Mouse (Mus musculus) brain, embryonic 18.5 days (tissue): Measurements from ENCODE around the gene Gtdc1.

Source experiments
- DNase-seq: peaks from one replicate; pipeline ENCODE4 v3.0.0-alpha.2; 2012; ENCODE audit warnings: low read depth, low spot score

Gtdc1 gene

DNA sequence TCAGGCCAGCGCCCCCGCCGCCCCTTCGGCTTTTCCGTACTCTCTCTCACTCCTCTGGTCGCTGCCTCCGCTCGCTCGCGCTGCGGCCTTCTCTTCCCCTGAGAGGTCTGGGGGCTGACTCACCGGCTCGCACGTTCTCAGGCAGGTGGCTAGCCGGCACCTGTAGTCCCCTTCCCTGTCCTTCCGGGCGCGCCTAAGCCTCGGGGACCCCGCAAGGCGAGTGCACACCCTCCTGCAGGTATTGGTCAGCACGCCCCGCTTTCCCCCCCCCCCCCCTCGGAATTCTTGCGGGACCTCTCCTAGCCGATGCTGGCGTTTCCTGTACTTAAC, at the start of gene Gtdc1:
Gene Gtdc1 (minus strand): TSS at position 176 of the 330 bp plus-strand sequence.
- DNase-seq, result no peak

DNA sequence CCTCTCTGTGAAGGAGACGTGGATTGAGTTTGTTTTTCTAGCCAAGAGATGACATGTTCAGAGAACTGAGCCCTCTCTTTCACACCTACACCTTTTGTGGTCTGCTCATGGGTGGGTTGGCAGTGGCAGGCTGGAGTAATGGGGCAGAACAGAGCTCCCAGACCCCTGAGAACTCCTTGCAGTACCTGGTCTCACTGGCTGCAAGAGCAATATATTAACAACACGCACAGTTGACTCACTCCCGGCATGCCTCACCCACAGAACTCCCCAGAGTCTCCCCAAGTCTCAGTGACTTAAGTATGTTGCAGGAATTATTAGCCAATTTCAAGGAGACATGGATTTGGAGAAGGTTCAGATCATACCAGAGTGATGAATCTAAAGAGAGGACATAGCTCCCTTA, 49.6 kb upstream of the Gtdc1 start:
- DNase-seq, result no peak

- DNase-seq, result no peak
Observed at GRCm38 (mm10) chr2:44976484-44976883, 49.0 kb upstream of the Gtdc1 start.

DNA sequence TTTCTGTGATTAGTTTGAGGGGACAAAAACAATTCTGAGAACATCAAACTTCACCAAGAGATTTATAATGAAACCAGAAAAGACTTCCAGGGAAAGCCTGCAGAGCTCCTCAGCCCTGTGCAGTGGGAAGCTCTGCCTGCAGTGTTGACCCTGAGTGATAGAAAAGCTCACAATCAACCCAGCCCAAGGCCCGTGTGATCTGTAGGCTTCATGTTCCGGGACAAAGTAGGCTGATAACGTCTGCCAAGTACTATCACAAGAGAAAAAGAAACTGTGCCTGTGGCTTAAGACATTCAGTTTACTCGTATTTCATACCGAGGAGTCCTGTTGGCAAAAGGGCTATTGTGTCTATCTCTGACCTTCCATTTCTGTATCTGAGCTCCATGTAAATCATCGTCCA, 46.4 kb upstream of the Gtdc1 start:
- no peak for DNase-seq

DNA sequence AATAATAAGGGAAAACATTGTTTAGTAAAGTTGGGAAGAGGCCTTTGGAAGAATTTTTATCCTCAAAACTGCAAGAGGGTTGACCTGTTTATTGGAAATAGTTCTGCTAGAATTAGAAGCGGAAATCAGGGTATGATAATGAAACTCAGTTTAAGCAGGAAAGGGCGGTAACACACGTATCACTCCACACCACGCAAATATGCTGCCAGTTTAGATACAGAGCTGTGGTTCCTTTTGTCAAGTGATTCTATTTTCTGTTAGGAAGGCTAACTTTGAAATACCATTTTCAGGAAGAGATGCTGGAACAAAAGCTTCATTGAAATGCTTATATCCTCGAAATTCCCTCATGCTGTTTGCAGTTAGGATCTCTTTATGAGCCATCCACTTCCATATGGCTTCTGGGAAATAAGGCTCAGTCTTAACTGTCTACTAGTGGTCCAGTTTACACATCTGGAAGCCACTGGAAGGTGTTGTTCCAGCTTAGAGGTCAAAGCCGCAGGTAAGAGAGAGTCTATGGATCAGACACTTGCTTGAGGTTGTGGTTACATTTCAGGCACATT, 42.7 kb upstream of the Gtdc1 start:
- DNase-seq, result no peak

GRCm38 (mm10) chr2:44969640-44970039, 42.2 kb upstream of the Gtdc1 start:
- no peak for DNase-seq

- DNase-seq, result no peak
Observed at GRCm38 (mm10) chr2:44969226-44969625, 41.8 kb upstream of the Gtdc1 start.

DNA sequence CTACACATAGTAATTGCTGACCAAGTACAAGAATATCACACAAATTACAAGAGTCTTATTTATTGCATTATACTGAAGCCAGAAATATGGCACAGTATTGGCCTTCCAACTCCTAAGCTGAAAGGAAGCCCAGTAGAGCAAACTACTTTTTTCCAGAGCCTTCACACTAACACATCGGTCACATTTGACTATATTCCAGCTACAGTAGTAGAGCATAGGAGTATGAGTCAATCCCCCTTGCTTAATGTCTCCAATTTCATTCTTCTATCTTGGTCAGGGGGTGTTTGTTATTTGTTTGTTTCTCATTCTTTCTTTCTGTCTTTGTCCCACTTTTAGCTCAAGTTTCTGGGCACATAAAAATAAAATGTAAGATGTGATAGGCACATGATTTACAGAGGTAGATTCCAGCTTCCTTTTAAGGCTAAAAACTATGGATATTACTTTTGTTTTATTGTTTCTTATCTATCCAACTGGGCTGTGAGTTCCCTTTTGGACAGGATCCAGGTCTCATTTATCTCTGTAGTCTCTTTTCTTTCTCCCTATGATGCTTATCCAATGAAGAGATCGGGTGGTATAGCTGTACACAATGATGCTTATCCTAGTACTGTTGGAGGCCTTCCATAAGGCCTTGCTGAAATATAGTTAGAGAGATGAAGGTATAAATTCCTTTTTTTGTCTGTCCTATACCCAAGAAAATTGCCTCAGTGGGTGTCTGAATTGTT, 38.5 kb upstream of the Gtdc1 start:
- DNase-seq, result no peak

- no peak for DNase-seq
Observed at GRCm38 (mm10) chr2:44962620-44963019, 35.2 kb upstream of the Gtdc1 start.

GRCm38 (mm10) chr2:44961192-44961591, 33.7 kb upstream of the Gtdc1 start:
- no peak for DNase-seq

GRCm38 (mm10) chr2:44960561-44960960, 33.1 kb upstream of the Gtdc1 start:
- no peak for DNase-seq

GRCm38 (mm10) chr2:44957329-44957797, 29.9 kb upstream of the Gtdc1 start:
- no peak for DNase-seq

- DNase-seq, result no peak
Observed at GRCm38 (mm10) chr2:44956232-44956631, 28.8 kb upstream of the Gtdc1 start.

DNA sequence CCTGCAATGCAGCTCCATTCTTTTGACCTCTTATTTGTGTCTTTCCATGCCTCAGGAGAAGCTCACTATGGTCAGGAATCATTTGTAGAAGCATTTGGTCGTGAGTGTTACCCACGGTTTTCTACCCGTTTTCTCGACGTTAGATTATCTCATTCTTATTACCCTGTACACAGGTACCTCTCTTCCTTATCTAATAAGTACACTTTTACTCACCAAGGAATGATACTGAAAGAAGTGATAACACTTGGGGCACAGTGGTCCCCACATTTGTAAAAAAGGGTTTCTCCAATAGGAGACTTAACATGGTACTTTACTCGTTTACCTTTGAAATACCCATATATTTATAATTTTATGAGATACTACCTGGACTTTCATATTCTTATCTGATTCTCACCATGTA, 28.0 kb upstream of the Gtdc1 start:
- no peak for DNase-seq

- no peak for DNase-seq
Observed at GRCm38 (mm10) chr2:44954180-44954579, 26.7 kb upstream of the Gtdc1 start.

GRCm38 (mm10) chr2:44952830-44953422, 25.5 kb upstream of the Gtdc1 start:
- DNase-seq, result no peak

DNA sequence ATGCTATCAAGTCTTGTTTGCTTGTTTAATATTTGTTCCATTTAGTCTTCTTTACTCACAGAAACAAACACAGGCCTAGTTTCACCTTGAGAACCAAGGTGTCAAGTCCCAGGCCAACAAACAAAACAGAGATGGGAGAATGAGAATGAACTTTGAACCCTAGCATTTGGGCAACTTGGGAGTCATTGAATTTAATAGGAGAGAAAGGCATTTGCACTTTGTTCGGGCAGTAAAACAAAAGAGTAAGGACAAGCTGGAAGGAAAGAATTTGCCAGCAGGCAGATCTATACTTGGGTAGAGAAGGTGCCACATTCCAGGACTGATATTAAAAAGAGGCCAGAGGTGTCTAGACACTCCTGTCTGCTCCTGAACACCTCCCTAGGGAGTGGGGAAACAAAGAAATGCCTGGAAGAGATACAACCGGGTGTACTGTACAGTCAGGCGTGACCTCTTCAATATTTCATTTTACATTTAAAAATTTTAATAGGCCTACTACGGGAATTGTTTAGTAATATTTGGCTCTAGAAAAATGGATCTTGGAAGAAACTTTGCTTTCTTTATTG, 24.3 kb upstream of the Gtdc1 start:
- no peak for DNase-seq

DNA sequence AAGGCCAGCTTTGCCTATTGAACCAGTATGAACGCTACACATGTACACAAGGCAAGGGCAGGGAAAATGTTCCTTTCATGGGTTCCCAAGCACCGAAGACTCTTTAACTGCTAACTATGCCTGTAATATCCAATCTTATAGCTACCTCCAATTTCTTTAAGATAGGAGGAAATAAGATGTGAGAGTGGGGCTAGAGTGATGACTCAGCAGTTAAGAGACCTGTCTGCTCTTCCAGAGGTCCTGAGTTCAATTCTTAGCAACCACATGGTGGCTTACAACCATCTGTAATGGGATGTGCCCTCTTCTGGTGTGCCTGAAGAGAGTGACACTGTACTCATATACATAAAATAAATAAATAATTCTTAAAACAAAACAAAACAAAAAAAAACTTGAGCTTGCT, 17.2 kb upstream of the Gtdc1 start:
- DNase-seq, result no peak

GRCm38 (mm10) chr2:44930951-44931350, 3.5 kb upstream of the Gtdc1 start:
- DNase-seq, result no peak

DNA sequence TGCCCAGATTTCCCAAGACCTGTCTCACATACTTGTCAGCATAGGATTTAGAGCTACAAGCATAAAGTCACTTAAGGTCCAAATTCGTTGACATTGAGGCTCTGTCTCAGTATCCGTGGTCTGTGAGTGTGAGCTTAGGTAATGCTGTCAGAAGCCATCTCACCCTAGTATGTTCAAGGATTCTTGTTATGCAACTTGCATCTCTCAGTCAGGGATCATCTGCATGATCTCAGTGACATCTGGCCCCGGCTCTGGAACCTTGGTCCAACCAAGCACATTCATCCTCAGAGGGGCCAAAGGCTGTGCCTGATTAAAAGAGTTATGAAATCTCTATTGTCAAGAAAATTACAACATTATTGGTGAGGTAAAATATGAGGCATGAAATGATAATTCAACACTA, 1.2 kb upstream of the Gtdc1 start:
- DNase-seq, result no peak

GRCm38 (mm10) chr2:44926683-44927481, 575 bp downstream of the Gtdc1 start:
- DNase-seq, result peak; percentile 80

DNA sequence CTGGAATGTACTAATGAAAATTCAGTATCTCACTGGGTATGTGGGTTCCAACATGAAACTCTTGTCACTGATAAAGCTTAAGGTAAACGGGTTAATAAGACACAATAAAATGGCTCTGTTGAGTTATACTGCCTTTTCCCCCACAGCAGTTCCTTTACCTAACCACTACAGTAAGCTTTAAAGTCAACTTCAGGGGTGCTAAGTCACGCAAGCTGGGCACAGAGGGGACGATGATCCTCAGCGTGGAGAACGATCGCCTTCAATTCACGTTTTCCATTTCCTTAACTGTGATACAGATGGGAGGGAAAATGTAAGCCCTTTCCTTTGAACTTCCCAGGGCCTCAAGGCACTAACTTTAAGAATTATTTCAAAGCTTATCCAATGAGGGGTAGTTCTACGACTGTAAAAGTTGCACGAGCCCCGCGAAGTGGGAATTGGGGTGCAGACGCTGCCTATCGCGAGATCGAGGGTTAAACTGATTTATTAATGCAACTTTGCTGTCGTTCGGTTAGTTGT, 1.2 kb downstream of the Gtdc1 start:
- no peak for DNase-seq
